Mouse (Mus musculus): ENCODE results near the gene Hmg20b. TPM values are rescaled to one million over a fixed set of nuclear protein-coding genes. Genes with fewer than 3 reads are reported as not detected.

Gene Hmg20b
- polyA plus RNA-seq, 1 experiment from 2014 or later, result 36.5 TPM

GRCm38 (mm10) chr10:81313581-81313980 is 36.7 kb downstream of the Hmg20b start:
- no peak for DNase-seq
- WGBS, result 96% methylated on average over 13 of the region's 13 CpGs
- Histone ChIP-seq H3K27ac (replicated peaks; ENCODE audit: low read depth, low read length) (no peak overlapping the region), H3K9me3 (ENCODE audit: control insufficient read depth, low read length) (no peaks in the 10 kb centered on the region), H3K4me3 (replicated peaks; ENCODE audit: low read depth, low read length) (no peak overlapping the region), H3K4me1 (ENCODE audit: control insufficient read depth, insufficient read depth, low read length) (no peaks in the 10 kb centered on the region), H3K36me3 (ENCODE audit: control insufficient read depth, insufficient read depth, low read length) (peaks cover 99% of the 10 kb centered on the region), H3K27me3 (ENCODE audit: control insufficient read depth, insufficient read depth, low read length) (no peaks in the 10 kb centered on the region), H3K4me2 (ENCODE audit: low read length) (no peak overlapping the region), H3K9ac (replicated peaks; ENCODE audit: low read length) (no peak overlapping the region)
- ATAC-seq (ENCODE audit: low FRiP score, low TSS enrichment), result no peak

GRCm38 (mm10) chr10:81309571-81309970 is 40.7 kb downstream of the Hmg20b start:
- no peaks in the 10 kb centered on the region for H3K27me3 ChIP-seq (ENCODE audit: control insufficient read depth, insufficient read depth, low read length)
- no peak for DNase-seq
- peaks cover 89% of the 10 kb centered on the region for H3K36me3 ChIP-seq (ENCODE audit: control insufficient read depth, insufficient read depth, low read length)
- H3K4me3 ChIP-seq (replicated peaks; ENCODE audit: low read depth, low read length), result no peak overlapping the region
- ATAC-seq (ENCODE audit: low FRiP score, low TSS enrichment), result no peak
- 91% methylated on average over 5 of the region's 5 CpGs for WGBS
- no peaks in the 10 kb centered on the region for H3K4me1 ChIP-seq (ENCODE audit: control insufficient read depth, insufficient read depth, low read length)
- H3K9me3 ChIP-seq (ENCODE audit: control insufficient read depth, low read length), result no peaks in the 10 kb centered on the region
- H3K9ac ChIP-seq (replicated peaks; ENCODE audit: low read length), result no peak overlapping the region
- H3K27ac ChIP-seq (replicated peaks; ENCODE audit: low read depth, low read length), result no peak overlapping the region
- no peak overlapping the region for H3K4me2 ChIP-seq (ENCODE audit: low read length)

GRCm38 (mm10) chr10:81306837-81307682 is 43.2 kb downstream of the Hmg20b start:
- H3K9ac ChIP-seq (replicated peaks; ENCODE audit: low read length), result no peak overlapping the region
- no peak overlapping the region for H3K4me3 ChIP-seq (replicated peaks; ENCODE audit: low read depth, low read length)
- peaks cover 64% of the 10 kb centered on the region for H3K36me3 ChIP-seq (ENCODE audit: control insufficient read depth, insufficient read depth, low read length)
- H3K4me2 ChIP-seq (ENCODE audit: low read length), result no peak overlapping the region
- ATAC-seq (ENCODE audit: low FRiP score, low TSS enrichment), result no peak
- no peaks in the 10 kb centered on the region for H3K9me3 ChIP-seq (ENCODE audit: control insufficient read depth, low read length)
- no peak for DNase-seq
- 95% methylated on average over 21 of the region's 21 CpGs for WGBS
- H3K4me1 ChIP-seq (ENCODE audit: control insufficient read depth, insufficient read depth, low read length), result no peaks in the 10 kb centered on the region
- no peaks in the 10 kb centered on the region for H3K27me3 ChIP-seq (ENCODE audit: control insufficient read depth, insufficient read depth, low read length)
- no peak overlapping the region for H3K27ac ChIP-seq (replicated peaks; ENCODE audit: low read depth, low read length)

- H3K4me2 ChIP-seq (ENCODE audit: low read length), result no peak overlapping the region
- H3K9me3 ChIP-seq (ENCODE audit: control insufficient read depth, low read length), result no peaks in the 10 kb centered on the region
- H3K27me3 ChIP-seq (ENCODE audit: control insufficient read depth, insufficient read depth, low read length), result no peaks in the 10 kb centered on the region
- DNase-seq (no peak), ATAC-seq (ENCODE audit: low FRiP score, low TSS enrichment) (no peak)
- no peak overlapping the region for H3K9ac ChIP-seq (replicated peaks; ENCODE audit: low read length)
- H3K27ac ChIP-seq (replicated peaks; ENCODE audit: low read depth, low read length), result no peak overlapping the region
- peaks cover 56% of the 10 kb centered on the region for H3K36me3 ChIP-seq (ENCODE audit: control insufficient read depth, insufficient read depth, low read length)
- no peak overlapping the region for H3K4me3 ChIP-seq (replicated peaks; ENCODE audit: low read depth, low read length)
- H3K4me1 ChIP-seq (ENCODE audit: control insufficient read depth, insufficient read depth, low read length), result no peaks in the 10 kb centered on the region
- WGBS, result 95% methylated on average over 12 of the region's 12 CpGs
Observed at GRCm38 (mm10) chr10:81306173-81306668, 44.1 kb downstream of the Hmg20b start.

GRCm38 (mm10) chr10:81305663-81306062 is 44.6 kb downstream of the Hmg20b start:
- Histone ChIP-seq H3K4me2 (ENCODE audit: low read length) (no peak overlapping the region), H3K27me3 (ENCODE audit: control insufficient read depth, insufficient read depth, low read length) (no peaks in the 10 kb centered on the region), H3K9ac (replicated peaks; ENCODE audit: low read length) (no peak overlapping the region), H3K27ac (replicated peaks; ENCODE audit: low read depth, low read length) (no peak overlapping the region), H3K4me1 (ENCODE audit: control insufficient read depth, insufficient read depth, low read length) (no peaks in the 10 kb centered on the region), H3K9me3 (ENCODE audit: control insufficient read depth, low read length) (no peaks in the 10 kb centered on the region), H3K36me3 (ENCODE audit: control insufficient read depth, insufficient read depth, low read length) (peaks cover 50% of the 10 kb centered on the region), H3K4me3 (replicated peaks; ENCODE audit: low read depth, low read length) (no peak overlapping the region)
- WGBS, result 94% methylated on average over 14 of the region's 14 CpGs
- ATAC-seq (ENCODE audit: low FRiP score, low TSS enrichment) (no peak), DNase-seq (no peak)

GRCm38 (mm10) chr10:81304597-81305238 is 45.6 kb downstream of the Hmg20b start:
- H3K4me3 ChIP-seq (replicated peaks; ENCODE audit: low read depth, low read length), result no peak overlapping the region
- ATAC-seq (ENCODE audit: low FRiP score, low TSS enrichment) (no peak), DNase-seq (peak; percentile 60)
- H3K9me3 ChIP-seq (ENCODE audit: control insufficient read depth, low read length), result no peaks in the 10 kb centered on the region
- no peak overlapping the region for H3K9ac ChIP-seq (replicated peaks; ENCODE audit: low read length)
- H3K36me3 ChIP-seq (ENCODE audit: control insufficient read depth, insufficient read depth, low read length), result peaks cover 41% of the 10 kb centered on the region
- no peak overlapping the region for H3K27ac ChIP-seq (replicated peaks; ENCODE audit: low read depth, low read length)
- H3K4me2 ChIP-seq (ENCODE audit: low read length), result no peak overlapping the region
- no peaks in the 10 kb centered on the region for H3K4me1 ChIP-seq (ENCODE audit: control insufficient read depth, insufficient read depth, low read length)
- H3K27me3 ChIP-seq (ENCODE audit: control insufficient read depth, insufficient read depth, low read length), result no peaks in the 10 kb centered on the region
- WGBS, result 28% methylated on average over 8 of the region's 9 CpGs

GRCm38 (mm10) chr10:81303761-81304160 is 46.5 kb downstream of the Hmg20b start:
- Histone ChIP-seq H3K9me3 (ENCODE audit: control insufficient read depth, low read length) (no peaks in the 10 kb centered on the region), H3K4me2 (ENCODE audit: low read length) (no peak overlapping the region), H3K4me3 (replicated peaks; ENCODE audit: low read depth, low read length) (no peak overlapping the region), H3K36me3 (ENCODE audit: control insufficient read depth, insufficient read depth, low read length) (peaks cover 31% of the 10 kb centered on the region), H3K27ac (replicated peaks; ENCODE audit: low read depth, low read length) (no peak overlapping the region), H3K27me3 (ENCODE audit: control insufficient read depth, insufficient read depth, low read length) (no peaks in the 10 kb centered on the region), H3K4me1 (ENCODE audit: control insufficient read depth, insufficient read depth, low read length) (no peaks in the 10 kb centered on the region), H3K9ac (replicated peaks; ENCODE audit: low read length) (no peak overlapping the region)
- DNase-seq (no peak), ATAC-seq (ENCODE audit: low FRiP score, low TSS enrichment) (no peak)
- WGBS, result 79% methylated on average over 7 of the region's 7 CpGs

GRCm38 (mm10) chr10:81303258-81303657 is 47.0 kb downstream of the Hmg20b start:
- no peaks in the 10 kb centered on the region for H3K27me3 ChIP-seq (ENCODE audit: control insufficient read depth, insufficient read depth, low read length)
- peaks cover 26% of the 10 kb centered on the region for H3K36me3 ChIP-seq (ENCODE audit: control insufficient read depth, insufficient read depth, low read length)
- ATAC-seq (ENCODE audit: low FRiP score, low TSS enrichment), result no peak
- no peak overlapping the region for H3K4me3 ChIP-seq (replicated peaks; ENCODE audit: low read depth, low read length)
- H3K4me2 ChIP-seq (ENCODE audit: low read length), result no peak overlapping the region
- H3K27ac ChIP-seq (replicated peaks; ENCODE audit: low read depth, low read length), result no peak overlapping the region
- WGBS, result 79% methylated on average over 10 of the region's 10 CpGs
- DNase-seq, result no peak
- H3K9me3 ChIP-seq (ENCODE audit: control insufficient read depth, low read length), result no peaks in the 10 kb centered on the region
- no peaks in the 10 kb centered on the region for H3K4me1 ChIP-seq (ENCODE audit: control insufficient read depth, insufficient read depth, low read length)
- no peak overlapping the region; the same call in 1 of the 2 replicates for H3K9ac ChIP-seq (replicated peaks; ENCODE audit: low read length)
